Mouse (Mus musculus): ENCODE results near the gene Cnnm2. TPM values are rescaled to one million over a fixed set of nuclear protein-coding genes. Genes with fewer than 3 reads are reported as not detected.

The Cnnm2 gene
- polyA plus RNA-seq, 1 experiment from 2014 or later: 3.8 TPM

GRCm38 (mm10) chr19:46899871-46900270, 138.5 kb downstream of the Cnnm2 start:
- no peak overlapping the region for H3K27ac ChIP-seq (ENCODE audit: low read depth)
- no peak for DNase-seq

GRCm38 (mm10) chr19:46900786-46901185, 139.4 kb downstream of the Cnnm2 start:
- TF ChIP-seq CTCF (IDR thresholded peaks at IDR 0.05; ENCODE audit: low read depth): no peak
- Histone ChIP-seq H3K4me2 (no peak overlapping the region), H3K27me3 (ENCODE audit: insufficient read depth, low read length) (no peaks in the 10 kb centered on the region), H3K4me3 (ENCODE audit: low read depth, low read length) (no peak overlapping the region), H3K27ac (ENCODE audit: low read depth) (no peak overlapping the region), H3K9me3 (ENCODE audit: low read depth, low read length) (peaks cover 6% of the 10 kb centered on the region; the same call in 1 of the 2 replicates), H3K36me3 (ENCODE audit: insufficient read depth) (peaks cover 34% of the 10 kb centered on the region), H3K4me1 (ENCODE audit: insufficient read depth) (no peaks in the 10 kb centered on the region), H3K9ac (no peak overlapping the region)
- no peak for DNase-seq
- WGBS: 88% methylated on average over 6 of the region's 6 CpGs
- no peak for ATAC-seq (ENCODE audit: insufficient read depth)

More at GRCm38 (mm10) chr19:46899871-46900270, 138.5 kb downstream of the Cnnm2 start:
- H3K9me3 ChIP-seq (ENCODE audit: low read depth, low read length): peaks cover 6% of the 10 kb centered on the region; the same call in 1 of the 2 replicates
- peaks cover 34% of the 10 kb centered on the region for H3K36me3 ChIP-seq (ENCODE audit: insufficient read depth)
- no peaks in the 10 kb centered on the region for H3K4me1 ChIP-seq (ENCODE audit: insufficient read depth)
- H3K9ac ChIP-seq: no peak overlapping the region
- H3K4me3 ChIP-seq (ENCODE audit: low read depth, low read length): no peak overlapping the region
- WGBS: 73% methylated on average over 5 of the region's 5 CpGs
- ATAC-seq (ENCODE audit: insufficient read depth): no peak
- no peak overlapping the region for H3K4me2 ChIP-seq
- no peak for TF ChIP-seq CTCF (IDR thresholded peaks at IDR 0.05; ENCODE audit: low read depth)
- no peaks in the 10 kb centered on the region for H3K27me3 ChIP-seq (ENCODE audit: insufficient read depth, low read length)

- no peak overlapping the region for H3K9ac ChIP-seq
- H3K36me3 ChIP-seq (ENCODE audit: insufficient read depth): peaks cover 33% of the 10 kb centered on the region
- no peaks in the 10 kb centered on the region for H3K27me3 ChIP-seq (ENCODE audit: insufficient read depth, low read length)
- TF ChIP-seq CTCF (IDR thresholded peaks at IDR 0.05; ENCODE audit: low read depth): no peak
- no peak for DNase-seq
- no peak overlapping the region for H3K4me2 ChIP-seq
- 80% methylated on average over 5 of the region's 5 CpGs for WGBS
- H3K4me3 ChIP-seq (ENCODE audit: low read depth, low read length): no peak overlapping the region
- H3K4me1 ChIP-seq (ENCODE audit: insufficient read depth): no peaks in the 10 kb centered on the region
- ATAC-seq (ENCODE audit: insufficient read depth): no peak
- H3K27ac ChIP-seq (ENCODE audit: low read depth): no peak overlapping the region
- peaks cover 6% of the 10 kb centered on the region; the same call in 1 of the 2 replicates for H3K9me3 ChIP-seq (ENCODE audit: low read depth, low read length)
Observed at GRCm38 (mm10) chr19:46901323-46901722, 139.9 kb downstream of the Cnnm2 start.

GRCm38 (mm10) chr19:46903379-46903778, 142.0 kb downstream of the Cnnm2 start:
- no peak for TF ChIP-seq CTCF (IDR thresholded peaks at IDR 0.05; ENCODE audit: low read depth)
- H3K9me3 ChIP-seq (ENCODE audit: low read depth, low read length): no peaks in the 10 kb centered on the region
- WGBS: 89% methylated on average over 5 of the region's 5 CpGs
- H3K9ac ChIP-seq: no peak overlapping the region
- no peak overlapping the region for H3K27ac ChIP-seq (ENCODE audit: low read depth)
- H3K4me1 ChIP-seq (ENCODE audit: insufficient read depth): no peaks in the 10 kb centered on the region
- no peaks in the 10 kb centered on the region for H3K27me3 ChIP-seq (ENCODE audit: insufficient read depth, low read length)
- no peak for DNase-seq
- no peak for ATAC-seq (ENCODE audit: insufficient read depth)
- peaks cover 20% of the 10 kb centered on the region for H3K36me3 ChIP-seq (ENCODE audit: insufficient read depth)
- H3K4me2 ChIP-seq: no peak overlapping the region
- no peak overlapping the region for H3K4me3 ChIP-seq (ENCODE audit: low read depth, low read length)

- no peak for TF ChIP-seq CTCF (IDR thresholded peaks at IDR 0.05; ENCODE audit: low read depth)
- DNase-seq (no peak), ATAC-seq (ENCODE audit: insufficient read depth) (no peak)
- no peak overlapping the region for H3K4me2 ChIP-seq
- no peaks in the 10 kb centered on the region for H3K4me1 ChIP-seq (ENCODE audit: insufficient read depth)
- H3K9me3 ChIP-seq (ENCODE audit: low read depth, low read length): no peaks in the 10 kb centered on the region
- H3K36me3 ChIP-seq (ENCODE audit: insufficient read depth): peaks cover 12% of the 10 kb centered on the region; the same call in 1 of the 2 replicates
- 88% methylated on average over 1 of the region's 1 CpGs for WGBS
- no peak overlapping the region for H3K9ac ChIP-seq
- no peak overlapping the region for H3K27ac ChIP-seq (ENCODE audit: low read depth)
- no peak overlapping the region for H3K4me3 ChIP-seq (ENCODE audit: low read depth, low read length)
- H3K27me3 ChIP-seq (ENCODE audit: insufficient read depth, low read length): no peaks in the 10 kb centered on the region
Observed at GRCm38 (mm10) chr19:46904907-46905306, 143.5 kb downstream of the Cnnm2 start.

GRCm38 (mm10) chr19:46905383-46905782, 144.0 kb downstream of the Cnnm2 start:
- Histone ChIP-seq H3K4me2 (no peak overlapping the region), H3K9me3 (ENCODE audit: low read depth, low read length) (no peaks in the 10 kb centered on the region), H3K27me3 (ENCODE audit: insufficient read depth, low read length) (no peaks in the 10 kb centered on the region), H3K36me3 (ENCODE audit: insufficient read depth) (peaks cover 12% of the 10 kb centered on the region; the same call in 1 of the 2 replicates), H3K27ac (ENCODE audit: low read depth) (no peak overlapping the region), H3K4me1 (ENCODE audit: insufficient read depth) (no peaks in the 10 kb centered on the region), H3K9ac (no peak overlapping the region), H3K4me3 (ENCODE audit: low read depth, low read length) (no peak overlapping the region)
- no peak for DNase-seq
- ATAC-seq (ENCODE audit: insufficient read depth): no peak
- TF ChIP-seq CTCF (IDR thresholded peaks at IDR 0.05; ENCODE audit: low read depth): no peak

- H3K9me3 ChIP-seq (ENCODE audit: low read depth, low read length): no peaks in the 10 kb centered on the region
- H3K27ac ChIP-seq (ENCODE audit: low read depth): no peak overlapping the region; the same call in 1 of the 2 replicates
- H3K36me3 ChIP-seq (ENCODE audit: insufficient read depth): peaks cover 12% of the 10 kb centered on the region; the same call in 1 of the 2 replicates
- H3K9ac ChIP-seq: no peak overlapping the region
- 81% methylated on average over 4 of the region's 4 CpGs for WGBS
- no peak overlapping the region for H3K4me2 ChIP-seq
- no peaks in the 10 kb centered on the region for H3K4me1 ChIP-seq (ENCODE audit: insufficient read depth)
- H3K4me3 ChIP-seq (ENCODE audit: low read depth, low read length): no peak overlapping the region
- ATAC-seq (ENCODE audit: insufficient read depth): no peak
- no peak for TF ChIP-seq CTCF (IDR thresholded peaks at IDR 0.05; ENCODE audit: low read depth)
- H3K27me3 ChIP-seq (ENCODE audit: insufficient read depth, low read length): no peaks in the 10 kb centered on the region
- no peak for DNase-seq
Observed at GRCm38 (mm10) chr19:46905971-46906370, 144.6 kb downstream of the Cnnm2 start.

- H3K9ac ChIP-seq: no peak overlapping the region
- ATAC-seq (ENCODE audit: insufficient read depth): no peak
- H3K4me2 ChIP-seq: no peak overlapping the region
- H3K27ac ChIP-seq (ENCODE audit: low read depth): no peak overlapping the region
- TF ChIP-seq CTCF (IDR thresholded peaks at IDR 0.05; ENCODE audit: low read depth): no peak
- no peak overlapping the region for H3K4me3 ChIP-seq (ENCODE audit: low read depth, low read length)
- H3K4me1 ChIP-seq (ENCODE audit: insufficient read depth): no peaks in the 10 kb centered on the region
- DNase-seq: no peak
- H3K36me3 ChIP-seq (ENCODE audit: insufficient read depth): peaks cover 12% of the 10 kb centered on the region; the same call in 1 of the 2 replicates
- H3K9me3 ChIP-seq (ENCODE audit: low read depth, low read length): no peaks in the 10 kb centered on the region
- no peaks in the 10 kb centered on the region for H3K27me3 ChIP-seq (ENCODE audit: insufficient read depth, low read length)
- WGBS: 85% methylated on average over 5 of the region's 5 CpGs
Observed at GRCm38 (mm10) chr19:46908207-46908606, 146.8 kb downstream of the Cnnm2 start.
